Mouse (Mus musculus): ENCODE data around the gene Tbck. TPM values are rescaled to one million over a fixed set of nuclear protein-coding genes. Genes with fewer than 3 reads are reported as not detected.

Gene Tbck
- polyA plus RNA-seq, 1 experiment from 2014 or later, result 23.1 TPM

- H3K4me1 ChIP-seq (ENCODE audit: control insufficient read depth, insufficient read depth, low read length), result no peaks in the 10 kb centered on the region
- H3K4me2 ChIP-seq, result no peak overlapping the region
- 90% methylated on average over 1 of the region's 1 CpGs for WGBS
- no peaks in the 10 kb centered on the region for H3K9me3 ChIP-seq (ENCODE audit: control insufficient read depth, low read length)
- H3K4me3 ChIP-seq (ENCODE audit: low read depth, low read length), result no peak overlapping the region
- DNase-seq (ENCODE audit: low spot score, missing footprints), result no peak
- H3K27ac ChIP-seq (ENCODE audit: low read depth, low read length), result no peak overlapping the region
- ATAC-seq (ENCODE audit: low FRiP score), result no peak
- no peaks in the 10 kb centered on the region for H3K36me3 ChIP-seq (ENCODE audit: control insufficient read depth, insufficient read depth, low read length)
- no peaks in the 10 kb centered on the region for H3K27me3 ChIP-seq (ENCODE audit: control insufficient read depth, insufficient read depth, low read length)
- H3K9ac ChIP-seq (ENCODE audit: low read length), result no peak overlapping the region
Observed at GRCm38 (mm10) chr3:132783087-132783486, 99.1 kb downstream of the Tbck start.

DNA sequence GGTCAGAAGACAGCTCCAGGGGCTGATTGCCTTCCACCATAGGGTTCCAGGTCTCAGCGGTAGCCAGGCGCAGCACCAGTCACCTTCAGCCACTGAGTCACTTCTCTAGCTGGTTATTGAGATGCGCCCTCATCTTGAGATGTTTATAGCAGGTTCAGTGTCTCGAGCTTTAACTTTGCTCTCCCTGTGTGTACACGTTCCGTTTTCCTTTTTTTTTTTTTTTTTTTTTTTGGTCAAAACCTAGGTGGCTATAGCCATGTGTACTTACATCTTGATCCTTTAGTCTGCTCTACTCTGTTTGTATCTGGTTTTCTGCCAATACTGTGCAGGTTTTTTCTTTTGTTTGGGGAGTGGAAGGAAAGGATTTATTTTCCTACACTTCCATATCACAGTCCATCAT lies 100.8 kb downstream of the Tbck start:
- no peak overlapping the region for H3K4me3 ChIP-seq (ENCODE audit: low read depth, low read length)
- ATAC-seq (ENCODE audit: low FRiP score) (no peak), DNase-seq (ENCODE audit: low spot score, missing footprints) (no peak)
- no peaks in the 10 kb centered on the region for H3K4me1 ChIP-seq (ENCODE audit: control insufficient read depth, insufficient read depth, low read length)
- WGBS, result 84% methylated on average over 6 of the region's 6 CpGs
- no peaks in the 10 kb centered on the region for H3K36me3 ChIP-seq (ENCODE audit: control insufficient read depth, insufficient read depth, low read length)
- H3K9me3 ChIP-seq (ENCODE audit: control insufficient read depth, low read length), result no peaks in the 10 kb centered on the region
- H3K9ac ChIP-seq (ENCODE audit: low read length), result no peak overlapping the region
- no peaks in the 10 kb centered on the region for H3K27me3 ChIP-seq (ENCODE audit: control insufficient read depth, insufficient read depth, low read length)
- H3K27ac ChIP-seq (ENCODE audit: low read depth, low read length), result no peak overlapping the region
- no peak overlapping the region for H3K4me2 ChIP-seq

GRCm38 (mm10) chr3:132786690-132787089 lies 102.7 kb downstream of the Tbck start:
- Histone ChIP-seq H3K27ac (ENCODE audit: low read depth, low read length) (no peak overlapping the region), H3K4me2 (no peak overlapping the region), H3K4me1 (ENCODE audit: control insufficient read depth, insufficient read depth, low read length) (no peaks in the 10 kb centered on the region), H3K9me3 (ENCODE audit: control insufficient read depth, low read length) (no peaks in the 10 kb centered on the region), H3K36me3 (ENCODE audit: control insufficient read depth, insufficient read depth, low read length) (no peaks in the 10 kb centered on the region), H3K27me3 (ENCODE audit: control insufficient read depth, insufficient read depth, low read length) (no peaks in the 10 kb centered on the region), H3K9ac (ENCODE audit: low read length) (no peak overlapping the region), H3K4me3 (ENCODE audit: low read depth, low read length) (no peak overlapping the region)
- DNase-seq (ENCODE audit: low spot score, missing footprints) (no peak), ATAC-seq (ENCODE audit: low FRiP score) (peak; percentile 9; the same call in 1 of the 2 replicates)
- WGBS, result 86% methylated on average over 3 of the region's 3 CpGs

DNA sequence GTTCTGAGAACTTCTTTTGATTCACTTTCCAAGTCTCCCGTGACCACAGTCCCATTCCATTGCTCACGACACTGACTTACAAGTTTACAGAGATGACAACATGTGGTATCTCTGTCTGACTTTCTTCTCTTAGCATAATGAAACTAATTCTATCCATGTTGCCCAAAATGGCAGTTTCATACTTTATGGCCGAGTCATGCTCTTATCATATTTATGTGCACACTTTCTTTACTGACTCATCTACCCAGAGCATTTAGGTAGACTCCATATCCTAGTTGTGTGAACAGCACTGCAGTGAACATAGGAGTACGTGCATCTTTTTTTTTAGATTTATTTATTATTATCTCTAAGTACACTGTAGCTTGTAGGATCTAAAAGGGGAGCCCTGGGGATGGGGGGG lies 103.8 kb downstream of the Tbck start:
- WGBS, result 96% methylated on average over 4 of the region's 4 CpGs
- Histone ChIP-seq H3K27ac (ENCODE audit: low read depth, low read length) (no peak overlapping the region), H3K27me3 (ENCODE audit: control insufficient read depth, insufficient read depth, low read length) (no peaks in the 10 kb centered on the region), H3K4me3 (ENCODE audit: low read depth, low read length) (no peak overlapping the region), H3K4me2 (no peak overlapping the region), H3K9me3 (ENCODE audit: control insufficient read depth, low read length) (no peaks in the 10 kb centered on the region), H3K4me1 (ENCODE audit: control insufficient read depth, insufficient read depth, low read length) (no peaks in the 10 kb centered on the region), H3K9ac (ENCODE audit: low read length) (no peak overlapping the region), H3K36me3 (ENCODE audit: control insufficient read depth, insufficient read depth, low read length) (no peaks in the 10 kb centered on the region)
- no peak for ATAC-seq (ENCODE audit: low FRiP score)
- DNase-seq (ENCODE audit: low spot score, missing footprints), result no peak

GRCm38 (mm10) chr3:132791140-132791539 lies 107.2 kb downstream of the Tbck start:
- no peaks in the 10 kb centered on the region for H3K36me3 ChIP-seq (ENCODE audit: control insufficient read depth, insufficient read depth, low read length)
- no peak overlapping the region for H3K4me3 ChIP-seq (ENCODE audit: low read depth, low read length)
- 94% methylated on average over 4 of the region's 4 CpGs for WGBS
- no peak for DNase-seq (ENCODE audit: low spot score, missing footprints)
- no peak overlapping the region for H3K9ac ChIP-seq (ENCODE audit: low read length)
- H3K9me3 ChIP-seq (ENCODE audit: control insufficient read depth, low read length), result no peaks in the 10 kb centered on the region
- H3K4me2 ChIP-seq, result no peak overlapping the region
- no peak for ATAC-seq (ENCODE audit: low FRiP score)
- no peak overlapping the region for H3K27ac ChIP-seq (ENCODE audit: low read depth, low read length)
- no peaks in the 10 kb centered on the region for H3K4me1 ChIP-seq (ENCODE audit: control insufficient read depth, insufficient read depth, low read length)
- H3K27me3 ChIP-seq (ENCODE audit: control insufficient read depth, insufficient read depth, low read length), result no peaks in the 10 kb centered on the region

- no peak overlapping the region for H3K4me3 ChIP-seq (ENCODE audit: low read depth, low read length)
- no peaks in the 10 kb centered on the region for H3K9me3 ChIP-seq (ENCODE audit: control insufficient read depth, low read length)
- no peak overlapping the region for H3K4me2 ChIP-seq
- H3K4me1 ChIP-seq (ENCODE audit: control insufficient read depth, insufficient read depth, low read length), result no peaks in the 10 kb centered on the region
- no peak for DNase-seq (ENCODE audit: low spot score, missing footprints)
- H3K27ac ChIP-seq (ENCODE audit: low read depth, low read length), result no peak overlapping the region
- no peaks in the 10 kb centered on the region for H3K36me3 ChIP-seq (ENCODE audit: control insufficient read depth, insufficient read depth, low read length)
- 93% methylated on average over 1 of the region's 1 CpGs for WGBS
- no peaks in the 10 kb centered on the region for H3K27me3 ChIP-seq (ENCODE audit: control insufficient read depth, insufficient read depth, low read length)
- no peak overlapping the region for H3K9ac ChIP-seq (ENCODE audit: low read length)
- no peak for ATAC-seq (ENCODE audit: low FRiP score)
Observed at GRCm38 (mm10) chr3:132800196-132800595, 116.3 kb downstream of the Tbck start.

GRCm38 (mm10) chr3:132801910-132802309 lies 118.0 kb downstream of the Tbck start:
- no peaks in the 10 kb centered on the region for H3K4me1 ChIP-seq (ENCODE audit: control insufficient read depth, insufficient read depth, low read length)
- H3K4me3 ChIP-seq (ENCODE audit: low read depth, low read length), result no peak overlapping the region
- no peaks in the 10 kb centered on the region for H3K27me3 ChIP-seq (ENCODE audit: control insufficient read depth, insufficient read depth, low read length)
- no peak for DNase-seq (ENCODE audit: low spot score, missing footprints)
- H3K27ac ChIP-seq (ENCODE audit: low read depth, low read length), result no peak overlapping the region
- WGBS, result 92% methylated on average over 3 of the region's 3 CpGs
- H3K9me3 ChIP-seq (ENCODE audit: control insufficient read depth, low read length), result no peaks in the 10 kb centered on the region
- no peak overlapping the region for H3K9ac ChIP-seq (ENCODE audit: low read length)
- no peaks in the 10 kb centered on the region for H3K36me3 ChIP-seq (ENCODE audit: control insufficient read depth, insufficient read depth, low read length)
- ATAC-seq (ENCODE audit: low FRiP score), result no peak
- H3K4me2 ChIP-seq, result no peak overlapping the region

- H3K9ac ChIP-seq (ENCODE audit: low read length), result no peak overlapping the region
- H3K36me3 ChIP-seq (ENCODE audit: control insufficient read depth, insufficient read depth, low read length), result no peaks in the 10 kb centered on the region
- H3K9me3 ChIP-seq (ENCODE audit: control insufficient read depth, low read length), result no peaks in the 10 kb centered on the region
- ATAC-seq (ENCODE audit: low FRiP score), result no peak
- H3K4me1 ChIP-seq (ENCODE audit: control insufficient read depth, insufficient read depth, low read length), result no peaks in the 10 kb centered on the region
- 69% methylated on average over 2 of the region's 2 CpGs for WGBS
- no peak for DNase-seq (ENCODE audit: low spot score, missing footprints)
- H3K4me2 ChIP-seq, result no peak overlapping the region
- H3K27ac ChIP-seq (ENCODE audit: low read depth, low read length), result no peak overlapping the region
- H3K4me3 ChIP-seq (ENCODE audit: low read depth, low read length), result no peak overlapping the region
- H3K27me3 ChIP-seq (ENCODE audit: control insufficient read depth, insufficient read depth, low read length), result no peaks in the 10 kb centered on the region
Observed at GRCm38 (mm10) chr3:132807888-132808579, 124.1 kb downstream of the Tbck start.

GRCm38 (mm10) chr3:132808951-132809350 lies 125.0 kb downstream of the Tbck start:
- H3K27me3 ChIP-seq (ENCODE audit: control insufficient read depth, insufficient read depth, low read length), result no peaks in the 10 kb centered on the region
- H3K9ac ChIP-seq (ENCODE audit: low read length), result no peak overlapping the region
- no peak overlapping the region for H3K4me3 ChIP-seq (ENCODE audit: low read depth, low read length)
- H3K27ac ChIP-seq (ENCODE audit: low read depth, low read length), result no peak overlapping the region
- H3K36me3 ChIP-seq (ENCODE audit: control insufficient read depth, insufficient read depth, low read length), result no peaks in the 10 kb centered on the region
- H3K4me2 ChIP-seq, result no peak overlapping the region
- ATAC-seq (ENCODE audit: low FRiP score), result no peak
- H3K9me3 ChIP-seq (ENCODE audit: control insufficient read depth, low read length), result no peaks in the 10 kb centered on the region
- WGBS, result 94% methylated on average over 3 of the region's 3 CpGs
- DNase-seq (ENCODE audit: low spot score, missing footprints), result no peak
- no peaks in the 10 kb centered on the region for H3K4me1 ChIP-seq (ENCODE audit: control insufficient read depth, insufficient read depth, low read length)

Measured in midbrain, embryonic 11.5 days (tissue).